In the genomic region with DNA sequence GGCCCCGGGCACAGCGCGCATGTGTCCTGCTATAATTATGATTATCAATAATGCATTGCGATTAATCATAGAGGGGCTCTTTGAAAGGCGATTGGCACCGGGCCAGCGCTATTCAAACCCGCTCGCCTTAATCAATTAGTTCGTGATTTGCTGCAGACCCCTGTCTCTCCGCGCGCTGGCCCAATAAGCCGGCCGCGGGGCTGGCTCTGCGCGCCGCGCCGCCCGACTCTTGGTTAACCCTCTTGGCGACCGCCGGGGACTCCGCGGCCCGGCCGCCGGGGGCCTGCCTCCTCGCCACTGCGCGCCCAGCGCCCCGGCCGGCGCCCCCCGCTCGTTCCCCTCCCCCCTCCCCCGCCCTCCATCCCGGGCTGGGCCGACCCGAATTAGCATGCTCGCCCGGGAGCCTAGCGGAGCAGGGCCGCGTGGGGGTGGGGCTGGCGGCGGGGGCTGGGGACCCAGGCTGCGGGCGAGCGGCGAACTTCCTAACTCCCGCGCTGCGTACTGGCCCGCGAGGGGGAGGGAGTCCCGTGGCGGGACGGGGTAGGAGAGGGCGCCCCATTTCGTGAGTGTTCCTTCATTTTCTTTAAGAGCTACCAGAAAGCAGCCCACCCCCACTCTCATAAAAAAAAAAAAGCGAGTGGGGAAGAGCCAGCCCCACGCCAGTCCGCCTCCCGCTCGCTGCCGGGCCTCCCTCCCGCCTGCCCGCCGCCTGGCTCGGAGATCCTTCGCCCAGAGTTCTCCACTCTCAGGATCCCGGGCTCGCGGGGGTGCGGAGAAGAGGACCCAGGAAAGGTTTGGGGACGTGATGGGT, we compare ENCODE assay signal across 8 mouse cellular contexts. TPM values are rescaled to one million over a fixed set of nuclear protein-coding genes. Genes with fewer than 3 reads are reported as not detected.
DNase-seq lines count a peak whose midpoint lies in the region; ATAC-seq and TF ChIP-seq lines count a peak whose summit lies in the region.

No protein-coding gene starts in this region.

- peak; percentile 29 for DNase-seq in gastrocnemius, adult 2 months
- no peak for DNase-seq in gastrocnemius, postnatal 36 days
- peak; percentile 38 to 45 for DNase-seq in heart, postnatal 14 days
- DNase-seq in layer of hippocampus, adult 18-20 months (ENCODE audit: low spot score in 2 of 2), result peak; percentile 69 to 82
- DNase-seq in right cerebral cortex, postnatal 4 days, result peak; percentile 80
- no peak for DNase-seq in lung, postnatal 10 days

- H3K4me2 ChIP-seq in embryonic facial prominence, embryonic 13.5 days, result peak overlapping the region; percentile 94
- peak overlapping the region; percentile 54 for H3K4me2 ChIP-seq in liver, embryonic 15.5 days

- H3K36me3 ChIP-seq in embryonic facial prominence, embryonic 13.5 days, result no peaks in the 10 kb centered on the region
- H3K36me3 ChIP-seq in liver, embryonic 15.5 days (replicated peaks), result no peaks in the 10 kb centered on the region

- H3K27ac ChIP-seq in gastrocnemius, adult 2 months, result no peak overlapping the region
- peak overlapping the region; percentile 68; the same call in 1 of the 2 replicates for H3K27ac ChIP-seq in embryonic facial prominence, embryonic 13.5 days
- peak overlapping the region; percentile 68 for H3K27ac ChIP-seq in liver, embryonic 15.5 days (replicated peaks)

- intact Hi-C loops in gastrocnemius, adult 2 months (cut with DNase I), result no loop called here
- intact Hi-C loops in gastrocnemius, postnatal 36 days (cut with DNase I), result no loop called here
- intact Hi-C loops in heart, postnatal 14 days (cut with DNase I), result no loop called here

- peak overlapping the region; percentile 73 for H3K9ac ChIP-seq in embryonic facial prominence, embryonic 13.5 days
- H3K9ac ChIP-seq in liver, embryonic 15.5 days, result no peak overlapping the region

- no peak for TF ChIP-seq CTCF in gastrocnemius, adult 2 months (IDR thresholded peaks at IDR 0.05)

- peaks cover 95% of the 10 kb centered on the region for H3K27me3 ChIP-seq in embryonic facial prominence, embryonic 13.5 days
- peaks cover 97% of the 10 kb centered on the region for H3K27me3 ChIP-seq in liver, embryonic 15.5 days

- ATAC-seq in embryonic facial prominence, embryonic 13.5 days (ENCODE audit: insufficient number of reproducible peaks, insufficient read depth, low FRiP score, low TSS enrichment, low read depth), result peak; percentile 63
- ATAC-seq in liver, embryonic 15.5 days (ENCODE audit: insufficient read depth), result peak; percentile 59

- peaks cover 55% of the 10 kb centered on the region for H3K4me1 ChIP-seq in embryonic facial prominence, embryonic 13.5 days
- H3K4me1 ChIP-seq in liver, embryonic 15.5 days (replicated peaks), result no peaks in the 10 kb centered on the region

- H3K9me3 ChIP-seq in embryonic facial prominence, embryonic 13.5 days, result no peaks in the 10 kb centered on the region
- no peaks in the 10 kb centered on the region for H3K9me3 ChIP-seq in liver, embryonic 15.5 days (replicated peaks)

- H3K4me3 ChIP-seq in gastrocnemius, adult 2 months, result peak overlapping the region; percentile 74
- H3K4me3 ChIP-seq in embryonic facial prominence, embryonic 13.5 days, result peak overlapping the region; percentile 57
- H3K4me3 ChIP-seq in liver, embryonic 15.5 days (replicated peaks), result peak overlapping the region; percentile 52

- under 1% methylated on average over 71 of the region's 80 CpGs for WGBS in embryonic facial prominence, embryonic 13.5 days
- under 1% methylated on average over 76 of the region's 80 CpGs for WGBS in liver, embryonic 15.5 days (ENCODE audit: insufficient replicate concordance)

RNA-seq across cellular contexts. Expression of a gene that starts 1.2 kb away (rescaled TPM):
- not detected for total RNA-seq in gastrocnemius, adult 2 months (2021)
- not detected for total RNA-seq in gastrocnemius, postnatal 36 days (2021)
- polyA plus RNA-seq in embryonic facial prominence, embryonic 13.5 days (2015; fragmentation: Nextera tagmentation; extraction: Ambion mirVana), result 0.84 and 1.1 TPM in 2 replicates
- 1 to 10 TPM; 1.0 to 1.8 TPM for total RNA-seq in heart, postnatal 14 days (2021)
- total RNA-seq in layer of hippocampus, adult 18-20 months (2021), result 10 to 100 TPM; 13.5 to 14.3 TPM
- polyA plus RNA-seq in liver, embryonic 15.5 days (2015; fragmentation: Nextera tagmentation; extraction: Ambion mirVana), result 0.99 and 1.0 TPM in 2 replicates

Comparison
In these comparisons a context has a peak if more than half of its experiments do, and no peak if none do; other contexts are left out.
1. DNase-seq: peak in gastrocnemius, adult 2 months (single experiment), heart, postnatal 14 days (2 of 2), layer of hippocampus, adult 18-20 months (2 of 2) and right cerebral cortex, postnatal 4 days (single experiment); none in gastrocnemius, postnatal 36 days (0 of 2) and lung, postnatal 10 days (single experiment).
2. RNA of a gene that starts 1.2 kb away (total RNA-seq): 13.5 to 14.3 TPM in layer of hippocampus, adult 18-20 months; 1.0 to 1.8 TPM in heart, postnatal 14 days, not detected in gastrocnemius, postnatal 36 days and not detected in gastrocnemius, adult 2 months; every median in the first group is over 4 times any median in the second.
3. Peak in every context shown above with its lines, with median percentiles within 50 percentile points of each other: H3K4me3 ChIP-seq.